Mouse (Mus musculus): Measurements from ENCODE around the gene Cebpg. TPM values are rescaled to one million over a fixed set of nuclear protein-coding genes. Genes with fewer than 3 reads are reported as not detected.

Cebpg gene
- polyA plus RNA-seq, 1 experiment from 2014 or later: 30.5 TPM

GRCm38 (mm10) chr7:35046091-35046490 is 10.3 kb downstream of the Cebpg start:
- 96% methylated on average over 4 of the region's 4 CpGs for WGBS
- H3K9ac ChIP-seq: no peak overlapping the region
- peaks cover 30% of the 10 kb centered on the region for H3K36me3 ChIP-seq
- H3K4me3 ChIP-seq: no peak overlapping the region
- no peaks in the 10 kb centered on the region for H3K27me3 ChIP-seq
- H3K4me1 ChIP-seq (replicated peaks): peaks cover 6% of the 10 kb centered on the region; the same call in 1 of the 2 replicates
- no peak for ATAC-seq (ENCODE audit: low FRiP score, low read depth)
- no peak overlapping the region for H3K4me2 ChIP-seq
- H3K9me3 ChIP-seq: no peaks in the 10 kb centered on the region
- H3K27ac ChIP-seq (replicated peaks): no peak overlapping the region

GRCm38 (mm10) chr7:35044719-35045118 is 11.7 kb downstream of the Cebpg start:
- H3K9me3 ChIP-seq: no peaks in the 10 kb centered on the region
- no peak overlapping the region for H3K9ac ChIP-seq
- WGBS: 89% methylated on average over 2 of the region's 2 CpGs
- peaks cover 3% of the 10 kb centered on the region; the same call in 1 of the 2 replicates for H3K4me1 ChIP-seq (replicated peaks)
- H3K27ac ChIP-seq (replicated peaks): no peak overlapping the region
- H3K4me3 ChIP-seq: no peak overlapping the region
- H3K4me2 ChIP-seq: no peak overlapping the region
- H3K36me3 ChIP-seq: peaks cover 30% of the 10 kb centered on the region
- H3K27me3 ChIP-seq: no peaks in the 10 kb centered on the region
- ATAC-seq (ENCODE audit: low FRiP score, low read depth): no peak

- Histone ChIP-seq H3K4me1 (replicated peaks) (peaks cover 3% of the 10 kb centered on the region; the same call in 1 of the 2 replicates), H3K9me3 (no peaks in the 10 kb centered on the region), H3K9ac (no peak overlapping the region), H3K36me3 (peaks cover 30% of the 10 kb centered on the region), H3K4me2 (no peak overlapping the region), H3K27ac (replicated peaks) (no peak overlapping the region), H3K27me3 (no peaks in the 10 kb centered on the region), H3K4me3 (no peak overlapping the region)
- no peak for ATAC-seq (ENCODE audit: low FRiP score, low read depth)
- 92% methylated on average over 10 of the region's 10 CpGs for WGBS
Observed at GRCm38 (mm10) chr7:35043266-35043817, 13.0 kb downstream of the Cebpg start.

- no peak for ATAC-seq (ENCODE audit: low FRiP score, low read depth)
- Histone ChIP-seq H3K9ac (no peak overlapping the region), H3K27ac (replicated peaks) (no peak overlapping the region), H3K4me2 (no peak overlapping the region), H3K36me3 (peaks cover 28% of the 10 kb centered on the region), H3K9me3 (no peaks in the 10 kb centered on the region), H3K4me3 (no peak overlapping the region), H3K4me1 (replicated peaks) (peaks cover 3% of the 10 kb centered on the region; the same call in 1 of the 2 replicates), H3K27me3 (no peaks in the 10 kb centered on the region)
- 93% methylated on average over 5 of the region's 5 CpGs for WGBS
Observed at GRCm38 (mm10) chr7:35042759-35043217, 13.6 kb downstream of the Cebpg start.

GRCm38 (mm10) chr7:35042209-35042554 is 14.2 kb downstream of the Cebpg start:
- Histone ChIP-seq H3K27ac (replicated peaks) (no peak overlapping the region), H3K9ac (no peak overlapping the region), H3K27me3 (no peaks in the 10 kb centered on the region), H3K9me3 (no peaks in the 10 kb centered on the region), H3K4me2 (no peak overlapping the region), H3K4me3 (no peak overlapping the region), H3K36me3 (peaks cover 26% of the 10 kb centered on the region), H3K4me1 (replicated peaks) (peaks cover 8% of the 10 kb centered on the region; the same call in 1 of the 2 replicates)
- ATAC-seq (ENCODE audit: low FRiP score, low read depth): no peak

- H3K36me3 ChIP-seq: peaks cover 26% of the 10 kb centered on the region
- WGBS: 65% methylated on average over 2 of the region's 2 CpGs
- no peaks in the 10 kb centered on the region for H3K9me3 ChIP-seq
- H3K27ac ChIP-seq (replicated peaks): no peak overlapping the region
- H3K4me2 ChIP-seq: no peak overlapping the region
- no peak overlapping the region for H3K4me3 ChIP-seq
- H3K4me1 ChIP-seq (replicated peaks): peaks cover 13% of the 10 kb centered on the region
- H3K9ac ChIP-seq: no peak overlapping the region
- no peak for ATAC-seq (ENCODE audit: low FRiP score, low read depth)
- no peaks in the 10 kb centered on the region for H3K27me3 ChIP-seq
Observed at GRCm38 (mm10) chr7:35041286-35042208, 14.8 kb downstream of the Cebpg start.

GRCm38 (mm10) chr7:35040176-35040972 is 16.0 kb downstream of the Cebpg start:
- peaks cover 16% of the 10 kb centered on the region for H3K36me3 ChIP-seq
- H3K4me2 ChIP-seq: no peak overlapping the region
- WGBS: 92% methylated on average over 9 of the region's 9 CpGs
- no peak overlapping the region for H3K4me3 ChIP-seq
- no peak for ATAC-seq (ENCODE audit: low FRiP score, low read depth)
- H3K27me3 ChIP-seq: no peaks in the 10 kb centered on the region
- H3K9me3 ChIP-seq: no peaks in the 10 kb centered on the region
- no peak overlapping the region for H3K27ac ChIP-seq (replicated peaks)
- H3K9ac ChIP-seq: no peak overlapping the region
- H3K4me1 ChIP-seq (replicated peaks): peaks cover 24% of the 10 kb centered on the region

- H3K27me3 ChIP-seq: no peaks in the 10 kb centered on the region
- 92% methylated on average over 6 of the region's 6 CpGs for WGBS
- no peak overlapping the region for H3K9ac ChIP-seq
- no peaks in the 10 kb centered on the region for H3K9me3 ChIP-seq
- peaks cover 37% of the 10 kb centered on the region for H3K4me1 ChIP-seq (replicated peaks)
- no peaks in the 10 kb centered on the region for H3K36me3 ChIP-seq
- no peak overlapping the region for H3K4me3 ChIP-seq
- no peak overlapping the region for H3K27ac ChIP-seq (replicated peaks)
- no peak for ATAC-seq (ENCODE audit: low FRiP score, low read depth)
- H3K4me2 ChIP-seq: no peak overlapping the region
Observed at GRCm38 (mm10) chr7:35037408-35037807, 19.0 kb downstream of the Cebpg start.

GRCm38 (mm10) chr7:35036266-35036731 is 20.1 kb downstream of the Cebpg start:
- Histone ChIP-seq H3K4me3 (no peak overlapping the region), H3K9ac (no peak overlapping the region), H3K36me3 (no peaks in the 10 kb centered on the region), H3K9me3 (no peaks in the 10 kb centered on the region), H3K27me3 (no peaks in the 10 kb centered on the region), H3K27ac (replicated peaks) (peak overlapping the region; percentile 61), H3K4me1 (replicated peaks) (peaks cover 37% of the 10 kb centered on the region), H3K4me2 (no peak overlapping the region)
- ATAC-seq (ENCODE audit: low FRiP score, low read depth): peak; percentile 90
- 27% methylated on average over 5 of the region's 5 CpGs for WGBS

- Histone ChIP-seq H3K4me2 (no peak overlapping the region), H3K27ac (replicated peaks) (peak overlapping the region; percentile 61), H3K9me3 (no peaks in the 10 kb centered on the region), H3K36me3 (no peaks in the 10 kb centered on the region), H3K4me3 (no peak overlapping the region), H3K27me3 (no peaks in the 10 kb centered on the region), H3K4me1 (replicated peaks) (peaks cover 34% of the 10 kb centered on the region), H3K9ac (no peak overlapping the region)
- ATAC-seq (ENCODE audit: low FRiP score, low read depth): no peak
- WGBS: 84% methylated on average over 4 of the region's 4 CpGs
Observed at GRCm38 (mm10) chr7:35035565-35035964, 20.8 kb downstream of the Cebpg start.

GRCm38 (mm10) chr7:35035141-35035553 is 21.2 kb downstream of the Cebpg start:
- Histone ChIP-seq H3K9me3 (no peaks in the 10 kb centered on the region), H3K9ac (no peak overlapping the region), H3K4me2 (no peak overlapping the region), H3K4me3 (no peak overlapping the region), H3K4me1 (replicated peaks) (peaks cover 34% of the 10 kb centered on the region), H3K27ac (replicated peaks) (peak overlapping the region; percentile 61), H3K27me3 (no peaks in the 10 kb centered on the region), H3K36me3 (no peaks in the 10 kb centered on the region)
- WGBS: 14% methylated on average over 6 of the region's 6 CpGs
- peak; percentile 32 for ATAC-seq (ENCODE audit: low FRiP score, low read depth)

GRCm38 (mm10) chr7:35030567-35030966 is 25.8 kb downstream of the Cebpg start:
- Histone ChIP-seq H3K4me1 (replicated peaks) (peaks cover 20% of the 10 kb centered on the region), H3K4me3 (no peak overlapping the region), H3K27ac (replicated peaks) (no peak overlapping the region), H3K9ac (no peak overlapping the region), H3K27me3 (no peaks in the 10 kb centered on the region), H3K36me3 (no peaks in the 10 kb centered on the region), H3K9me3 (no peaks in the 10 kb centered on the region), H3K4me2 (no peak overlapping the region)
- 71% methylated on average over 6 of the region's 6 CpGs for WGBS
- ATAC-seq (ENCODE audit: low FRiP score, low read depth): no peak

Measured in hindbrain, embryonic 15.5 days (tissue).